Mouse (Mus musculus): ENCODE measurements around the gene Fanci. TPM values are rescaled to one million over a fixed set of nuclear protein-coding genes. Genes with fewer than 3 reads are reported as not detected.

Fanci gene
- total and polyA plus RNA-seq, 2 experiments from 2014 or later, result 1.4 to 2.1 TPM

DNA sequence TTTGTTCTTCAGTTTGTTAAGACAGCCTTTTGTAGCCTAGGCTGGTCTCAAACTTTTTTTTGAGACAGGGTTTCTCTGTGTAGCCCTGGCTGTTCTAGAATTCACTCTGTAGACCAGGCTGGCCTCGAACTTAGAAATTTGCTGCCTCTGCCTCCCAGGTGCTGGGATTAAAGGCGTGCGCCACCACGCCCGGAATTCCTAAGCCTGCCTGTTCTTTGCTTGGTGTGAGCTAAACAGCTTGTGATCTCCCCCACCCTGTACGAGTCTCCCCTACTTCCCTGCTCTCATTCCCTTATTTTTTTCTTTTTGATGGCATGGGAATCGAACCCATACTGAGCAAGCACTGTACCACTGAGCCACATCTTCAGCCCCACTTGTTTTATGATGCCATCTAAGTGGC lies 3.5 kb downstream of the Fanci start:
- WGBS, result 90% methylated on average over 7 of the region's 7 CpGs
- Histone ChIP-seq H3K4me1 (ENCODE audit: insufficient read depth) (no peaks in the 10 kb centered on the region), H3K4me2 (ENCODE audit: low read depth) (no peak overlapping the region), H3K27ac (ENCODE audit: low read depth, low read length) (no peak overlapping the region), H3K9me3 (ENCODE audit: low read length) (no peaks in the 10 kb centered on the region), H3K27me3 (ENCODE audit: insufficient read depth, low read length) (no peaks in the 10 kb centered on the region), H3K36me3 (ENCODE audit: insufficient read depth) (no peaks in the 10 kb centered on the region), H3K4me3 (ENCODE audit: low read depth, low read length) (no peak overlapping the region), H3K9ac (no peak overlapping the region)
- TF ChIP-seq CTCF (IDR thresholded peaks at IDR 0.05; ENCODE audit: low read depth), result no peak
- ATAC-seq (no peak), DNase-seq (no peak)

DNA sequence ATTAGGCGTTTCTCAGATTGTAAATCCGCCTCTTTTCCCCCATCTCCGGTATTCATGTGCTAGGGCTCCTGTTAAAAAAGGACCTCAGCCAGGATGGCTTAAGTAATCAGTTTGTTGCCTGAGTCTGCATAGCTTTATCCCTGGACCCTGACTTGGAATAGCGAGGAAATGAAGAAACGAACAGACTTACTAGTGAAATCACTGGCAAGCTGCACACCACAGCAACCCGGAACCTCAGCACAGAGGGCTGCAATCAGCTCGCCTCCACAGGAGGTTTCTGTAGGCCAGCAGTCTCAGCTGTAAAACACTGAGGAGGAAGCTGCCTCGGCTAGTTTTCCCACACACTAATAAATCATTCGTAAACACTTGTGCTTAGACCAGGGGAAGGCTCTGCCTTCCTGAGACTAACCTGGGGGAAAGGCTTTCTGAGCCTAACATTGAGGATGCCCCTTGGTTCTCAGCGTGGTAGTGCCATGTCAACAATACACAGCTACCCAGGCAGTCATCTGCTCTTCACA lies 5.8 kb downstream of the Fanci start:
- ATAC-seq, result no peak
- DNase-seq, result no peak
- no peaks in the 10 kb centered on the region for H3K4me1 ChIP-seq (ENCODE audit: insufficient read depth)
- no peaks in the 10 kb centered on the region for H3K27me3 ChIP-seq (ENCODE audit: insufficient read depth, low read length)
- H3K36me3 ChIP-seq (ENCODE audit: insufficient read depth), result no peaks in the 10 kb centered on the region
- no peak overlapping the region for H3K9ac ChIP-seq
- no peak overlapping the region for H3K4me2 ChIP-seq (ENCODE audit: low read depth)
- TF ChIP-seq CTCF (IDR thresholded peaks at IDR 0.05; ENCODE audit: low read depth), result no peak
- no peak overlapping the region for H3K27ac ChIP-seq (ENCODE audit: low read depth, low read length)
- 85% methylated on average over 10 of the region's 10 CpGs for WGBS
- H3K4me3 ChIP-seq (ENCODE audit: low read depth, low read length), result no peak overlapping the region
- no peaks in the 10 kb centered on the region for H3K9me3 ChIP-seq (ENCODE audit: low read length)

DNA sequence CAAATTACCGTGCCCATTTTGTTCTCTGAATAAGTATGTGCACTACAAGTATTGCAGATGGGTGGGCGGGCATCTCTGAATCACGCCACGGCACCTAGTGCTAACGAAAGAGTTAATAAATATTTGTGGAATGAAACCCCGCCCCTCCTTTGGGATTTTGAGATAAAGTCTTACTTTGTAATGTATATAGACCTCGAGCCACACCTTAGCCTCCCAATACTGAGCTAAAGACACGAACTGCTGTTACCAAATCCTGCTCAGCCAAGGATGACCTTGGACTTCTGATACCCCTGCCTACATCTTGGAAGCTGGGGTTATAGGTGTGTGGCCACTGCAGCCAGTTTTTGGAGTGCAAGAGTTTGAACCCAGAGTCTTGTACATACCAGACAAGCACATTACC lies 6.7 kb downstream of the Fanci start:
- Histone ChIP-seq H3K4me3 (ENCODE audit: low read depth, low read length) (no peak overlapping the region), H3K9ac (no peak overlapping the region), H3K36me3 (ENCODE audit: insufficient read depth) (no peaks in the 10 kb centered on the region), H3K27me3 (ENCODE audit: insufficient read depth, low read length) (no peaks in the 10 kb centered on the region), H3K4me1 (ENCODE audit: insufficient read depth) (no peaks in the 10 kb centered on the region), H3K4me2 (ENCODE audit: low read depth) (no peak overlapping the region), H3K9me3 (ENCODE audit: low read length) (no peaks in the 10 kb centered on the region), H3K27ac (ENCODE audit: low read depth, low read length) (no peak overlapping the region)
- ATAC-seq, result no peak
- no peak for DNase-seq
- 90% methylated on average over 8 of the region's 8 CpGs for WGBS
- no peak for TF ChIP-seq CTCF (IDR thresholded peaks at IDR 0.05; ENCODE audit: low read depth)

DNA sequence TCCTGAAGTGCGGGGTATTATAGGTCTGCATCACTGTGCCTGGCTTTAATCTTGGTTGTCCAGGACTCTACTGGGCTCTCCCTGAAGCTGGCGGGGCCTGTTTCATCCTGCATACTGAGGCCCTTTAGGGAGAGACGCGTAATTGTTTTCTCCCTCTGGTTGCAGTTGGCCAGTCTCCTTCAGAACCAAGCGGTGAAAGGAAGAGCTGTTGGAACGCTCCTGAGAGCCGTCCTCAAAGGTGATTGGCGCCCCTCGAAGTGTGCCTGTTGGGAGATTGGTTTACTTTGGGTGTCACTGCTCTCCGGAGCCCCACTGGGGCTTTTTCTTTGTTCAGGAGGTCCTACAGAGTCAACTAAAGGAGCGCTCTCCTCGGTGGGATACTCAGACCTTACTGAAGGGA lies 7.2 kb downstream of the Fanci start:
- no peak for DNase-seq
- H3K9ac ChIP-seq, result no peak overlapping the region
- H3K36me3 ChIP-seq (ENCODE audit: insufficient read depth), result no peaks in the 10 kb centered on the region
- H3K27me3 ChIP-seq (ENCODE audit: insufficient read depth, low read length), result no peaks in the 10 kb centered on the region
- no peak for TF ChIP-seq CTCF (IDR thresholded peaks at IDR 0.05; ENCODE audit: low read depth)
- H3K9me3 ChIP-seq (ENCODE audit: low read length), result no peaks in the 10 kb centered on the region
- no peak overlapping the region for H3K27ac ChIP-seq (ENCODE audit: low read depth, low read length)
- H3K4me2 ChIP-seq (ENCODE audit: low read depth), result no peak overlapping the region
- H3K4me3 ChIP-seq (ENCODE audit: low read depth, low read length), result no peak overlapping the region
- ATAC-seq, result no peak
- WGBS, result 74% methylated on average over 12 of the region's 12 CpGs
- no peaks in the 10 kb centered on the region for H3K4me1 ChIP-seq (ENCODE audit: insufficient read depth)

DNA sequence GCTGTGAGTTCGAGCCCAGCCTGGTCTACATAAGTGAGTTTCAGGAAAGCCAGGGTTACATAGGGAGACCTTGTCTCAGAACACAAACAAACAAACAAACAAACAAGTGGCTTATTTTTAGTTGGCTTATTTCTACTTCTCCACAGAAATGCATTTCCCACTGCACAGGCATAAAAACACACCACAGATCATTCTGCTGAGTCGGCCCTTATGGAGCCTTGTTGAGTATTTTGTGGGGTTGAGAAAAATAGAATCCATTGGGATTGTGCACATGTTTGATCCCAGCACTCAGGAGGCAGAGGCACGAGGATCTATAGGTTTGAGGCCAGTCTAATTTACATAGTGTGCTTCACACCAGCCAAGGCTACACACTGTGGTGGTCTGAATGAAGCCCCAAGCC lies 8.6 kb downstream of the Fanci start:
- ATAC-seq, result no peak

DNA sequence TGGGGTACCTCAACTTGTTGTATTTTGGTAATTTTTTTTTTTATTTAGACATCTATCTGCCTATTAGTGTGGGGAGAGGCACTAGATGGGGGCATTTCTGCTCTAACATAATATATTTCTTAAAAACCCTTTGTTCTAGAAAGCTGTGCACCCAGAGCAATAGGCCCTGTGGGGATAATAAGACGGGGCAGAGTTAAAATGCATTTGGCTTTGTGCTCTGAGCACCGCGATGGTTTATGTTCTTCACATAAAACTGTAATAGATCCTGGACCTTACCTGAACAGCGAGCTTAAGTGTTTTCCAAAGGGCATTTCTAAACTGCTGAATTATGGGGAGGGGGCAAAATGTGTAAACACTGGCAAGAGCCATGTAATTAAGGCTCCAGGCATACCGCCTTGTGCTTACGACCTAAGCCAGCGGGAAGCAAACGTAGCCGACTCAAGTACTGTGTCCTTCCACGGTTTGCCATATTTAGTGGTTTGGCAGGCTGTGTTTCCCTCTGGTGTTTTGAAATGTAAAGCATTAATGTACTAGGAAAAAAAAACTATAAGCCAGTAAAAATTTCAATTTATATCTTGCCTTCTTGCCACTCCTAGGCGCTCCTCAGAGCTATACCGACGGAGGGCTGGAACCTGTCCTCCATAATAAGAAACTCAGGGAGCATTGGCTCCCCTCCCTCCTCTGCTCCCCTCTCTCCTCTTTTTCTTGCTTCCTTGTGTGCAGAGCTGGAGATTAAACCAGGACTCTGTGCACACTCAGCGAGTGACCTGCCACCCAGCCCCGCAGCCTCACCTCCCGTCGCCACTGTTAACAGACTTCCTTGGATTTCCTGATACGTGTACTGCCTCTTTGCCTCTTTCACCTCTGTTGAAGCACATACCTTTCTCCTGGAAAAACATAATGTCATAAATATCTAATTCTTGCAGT lies 23.0 kb downstream of the Fanci start:
- H3K4me2 ChIP-seq (ENCODE audit: low read depth), result no peak overlapping the region
- H3K27ac ChIP-seq (ENCODE audit: low read depth, low read length), result no peak overlapping the region
- H3K27me3 ChIP-seq (ENCODE audit: insufficient read depth, low read length), result no peaks in the 10 kb centered on the region
- no peaks in the 10 kb centered on the region for H3K36me3 ChIP-seq (ENCODE audit: insufficient read depth)
- H3K9me3 ChIP-seq (ENCODE audit: low read length), result no peaks in the 10 kb centered on the region
- TF ChIP-seq CTCF (IDR thresholded peaks at IDR 0.05; ENCODE audit: low read depth), result no peak
- DNase-seq (peak; percentile 13), ATAC-seq (no peak)
- H3K4me3 ChIP-seq (ENCODE audit: low read depth, low read length), result no peak overlapping the region
- no peak overlapping the region for H3K9ac ChIP-seq
- 80% methylated on average over 18 of the region's 18 CpGs for WGBS
- H3K4me1 ChIP-seq (ENCODE audit: insufficient read depth), result no peaks in the 10 kb centered on the region

More for the DNA sequence above, 8.6 kb downstream of the Fanci start:
- no peaks in the 10 kb centered on the region for H3K9me3 ChIP-seq (ENCODE audit: low read length)
- no peak for DNase-seq
- H3K27ac ChIP-seq (ENCODE audit: low read depth, low read length), result no peak overlapping the region
- H3K4me1 ChIP-seq (ENCODE audit: insufficient read depth), result no peaks in the 10 kb centered on the region
- no peak overlapping the region for H3K9ac ChIP-seq
- H3K4me2 ChIP-seq (ENCODE audit: low read depth), result no peak overlapping the region
- WGBS, result 91% methylated on average over 3 of the region's 3 CpGs
- H3K36me3 ChIP-seq (ENCODE audit: insufficient read depth), result no peaks in the 10 kb centered on the region
- TF ChIP-seq CTCF (IDR thresholded peaks at IDR 0.05; ENCODE audit: low read depth), result no peak
- H3K4me3 ChIP-seq (ENCODE audit: low read depth, low read length), result no peak overlapping the region
- no peaks in the 10 kb centered on the region for H3K27me3 ChIP-seq (ENCODE audit: insufficient read depth, low read length)

DNA sequence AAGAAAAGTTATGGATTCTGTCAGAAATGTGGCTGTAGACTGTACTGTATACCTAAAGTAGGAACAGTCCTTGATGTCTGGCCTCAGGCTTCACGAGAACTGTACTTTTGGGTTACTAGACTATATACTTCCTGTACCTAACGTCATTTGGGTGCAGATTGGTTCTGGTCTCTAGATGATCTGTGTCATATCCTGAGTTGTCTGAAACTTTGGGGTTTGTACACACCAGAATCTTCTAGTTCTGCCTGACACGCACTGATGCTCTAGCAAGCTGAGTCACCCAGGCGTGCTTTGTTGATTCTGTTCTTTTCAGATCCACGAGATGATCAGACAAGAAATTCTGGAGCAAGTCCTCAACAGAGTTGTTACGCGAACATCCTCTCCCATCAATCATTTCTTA lies 28.2 kb downstream of the Fanci start:
- Histone ChIP-seq H3K27ac (ENCODE audit: low read depth, low read length) (no peak overlapping the region), H3K27me3 (ENCODE audit: insufficient read depth, low read length) (no peaks in the 10 kb centered on the region), H3K9ac (no peak overlapping the region), H3K4me1 (ENCODE audit: insufficient read depth) (no peaks in the 10 kb centered on the region), H3K4me2 (ENCODE audit: low read depth) (no peak overlapping the region), H3K36me3 (ENCODE audit: insufficient read depth) (no peaks in the 10 kb centered on the region), H3K9me3 (ENCODE audit: low read length) (no peaks in the 10 kb centered on the region), H3K4me3 (ENCODE audit: low read depth, low read length) (no peak overlapping the region)
- WGBS, result 95% methylated on average over 7 of the region's 7 CpGs
- TF ChIP-seq CTCF (IDR thresholded peaks at IDR 0.05; ENCODE audit: low read depth), result no peak
- DNase-seq (no peak), ATAC-seq (no peak)
